Mouse (Mus musculus) megakaryocyte, adult 5-6 weeks (primary cell): ENCODE results near the gene Ksr2. TPM values are rescaled to one million over a fixed set of nuclear protein-coding genes. Genes with fewer than 3 reads are reported as not detected.
"Not testable (repeated sequence)": the region's sequence is repeated elsewhere in the genome, so short reads cannot be mapped to it uniquely, and the experiment has no call there.

Experiments used
- ATAC-seq: 2 replicates; pipeline ENCODE4 v1.8.0; 2016; ENCODE audit warnings: mild to moderate bottlenecking, inconsistent platforms; ENCODE audit not compliant: poor library complexity, severe bottlenecking
- total RNA-seq, 2 experiments: library from RNA; stranded (forward) in 1 of 2; stranded (reverse) in 1 of 2; fragments of 153-499, 151-499 nt in 1 of 2; fragments of 221-1000, 200-1000 nt in 1 of 2; gene quantifications; 2 replicates each; pipeline versions ENCODE4 v1.2.3 to v1.2.4; 2015 to 2017

Ksr2 gene
- total RNA-seq, 2 experiments from 2014 or later, result under 0.01 to 0.13 TPM

DNA sequence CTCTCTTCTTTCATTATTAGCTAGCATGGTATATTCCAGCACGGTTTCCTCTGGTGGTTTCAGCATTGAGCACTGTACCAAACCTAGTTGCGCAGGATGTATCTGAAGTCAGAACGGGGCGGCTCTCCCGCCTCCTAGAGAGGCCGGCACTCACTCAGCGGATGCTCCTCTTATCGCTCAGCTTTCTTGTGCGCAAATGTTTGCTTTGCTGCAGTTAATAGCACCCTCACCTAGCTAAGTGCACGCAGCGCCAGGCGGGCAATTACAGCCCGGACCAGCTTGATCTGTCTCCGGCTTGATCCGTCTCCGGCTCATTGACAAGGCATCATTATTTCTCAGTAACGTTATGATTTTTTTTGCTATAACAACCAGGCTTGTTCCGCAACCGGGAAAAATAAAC is 179.5 kb downstream of the Ksr2 start:
- no peak for ATAC-seq

DNA sequence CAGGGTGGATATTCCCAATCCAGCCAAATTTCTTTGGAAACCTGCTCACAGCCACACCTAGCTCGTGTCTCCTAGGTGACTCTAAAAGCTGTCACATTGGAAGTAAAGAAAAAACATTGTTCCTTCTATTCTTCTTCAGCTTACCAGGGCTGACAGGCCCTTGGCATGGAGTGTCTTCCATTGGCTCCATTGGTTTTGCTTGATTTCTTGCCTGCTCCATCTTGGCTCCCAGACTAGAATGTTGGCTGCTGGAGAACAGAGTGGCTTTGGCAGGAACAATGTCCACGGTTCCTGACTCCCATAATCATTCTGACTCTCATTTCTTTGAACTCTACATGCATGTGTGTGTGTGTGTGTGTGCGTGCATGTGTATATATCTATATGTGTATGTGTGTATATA is 183.0 kb downstream of the Ksr2 start:
- no peak for ATAC-seq

DNA sequence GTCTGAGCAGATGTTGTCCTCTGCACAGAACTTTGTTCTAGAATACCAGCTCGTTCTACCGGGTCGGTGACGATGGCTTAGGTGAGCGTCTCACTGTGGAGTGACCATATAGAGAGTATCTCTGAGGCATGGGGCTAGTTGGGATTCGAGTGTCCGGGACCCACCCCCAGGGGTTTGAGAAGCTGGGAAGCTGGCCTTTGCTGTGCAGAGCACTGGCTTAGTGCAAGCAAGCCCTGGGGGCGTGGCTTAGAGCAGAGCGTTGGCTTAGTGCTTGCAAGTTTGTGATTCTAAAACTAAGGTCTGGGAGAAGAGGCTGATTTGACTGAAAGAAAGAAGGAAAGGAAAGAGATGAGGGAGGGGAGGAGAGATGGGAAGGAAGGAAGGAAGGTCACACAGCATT is 188.2 kb downstream of the Ksr2 start:
- ATAC-seq, result no peak

DNA sequence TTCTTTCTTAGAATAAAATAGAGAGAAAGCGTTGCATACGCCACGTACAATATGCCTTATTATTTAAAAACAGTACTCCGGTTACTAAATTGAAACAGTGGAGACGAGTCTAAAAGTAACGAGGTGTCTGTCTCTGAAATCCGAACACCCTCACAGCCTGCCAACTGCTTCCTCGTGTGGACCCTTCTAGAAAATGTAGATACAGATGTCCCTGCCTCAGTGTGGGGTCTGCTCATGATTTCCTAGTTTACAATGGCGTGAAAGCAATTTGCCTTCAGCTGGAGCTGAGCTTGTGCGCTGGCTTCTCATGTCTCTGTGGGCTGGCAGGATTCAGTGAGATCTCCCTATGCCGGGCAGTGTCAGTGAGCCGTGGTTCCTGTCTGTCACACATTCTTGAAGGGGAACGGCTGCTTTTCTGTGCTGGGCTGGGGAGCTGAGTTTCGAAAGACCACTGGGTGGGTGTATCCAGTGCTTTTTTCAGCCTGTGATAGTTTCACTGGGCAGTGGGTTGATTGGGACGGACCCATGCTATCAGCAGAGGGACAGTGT is 194.0 kb downstream of the Ksr2 start:
- ATAC-seq, result no peak

DNA sequence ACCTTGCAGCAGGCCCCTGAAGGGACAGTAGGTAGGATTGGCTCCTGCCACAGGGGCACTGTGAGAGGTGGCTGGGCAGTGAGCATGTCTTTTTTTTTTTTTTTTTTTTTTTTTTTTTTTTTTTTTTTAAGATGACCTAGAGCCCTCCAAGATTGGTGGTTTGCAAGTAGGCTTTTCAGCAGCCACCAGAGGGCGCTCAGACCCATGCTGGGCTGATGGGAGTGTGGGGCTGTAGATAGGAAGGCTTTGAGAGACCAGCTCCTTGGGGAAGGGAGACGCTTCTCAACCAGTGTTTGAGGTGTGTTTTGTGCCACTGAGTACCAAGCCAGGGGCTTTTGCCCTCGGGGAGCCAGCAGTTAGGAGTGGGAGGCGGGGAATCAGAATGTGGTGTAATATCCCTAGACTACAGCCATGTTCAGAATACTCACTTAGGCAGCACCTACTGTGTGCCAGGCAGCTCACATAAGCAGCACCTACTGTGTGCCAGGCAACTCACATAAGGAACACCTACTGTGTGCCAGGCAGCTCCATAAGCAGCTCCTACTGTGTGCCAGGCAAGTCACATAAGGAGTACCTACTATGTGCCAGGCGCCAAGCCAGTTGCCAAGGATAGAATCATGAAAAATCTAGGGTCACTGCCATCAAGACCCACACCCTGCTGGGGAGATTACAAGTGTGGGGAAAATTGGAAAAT is 200.7 kb downstream of the Ksr2 start:
- ATAC-seq, result no peak

DNA sequence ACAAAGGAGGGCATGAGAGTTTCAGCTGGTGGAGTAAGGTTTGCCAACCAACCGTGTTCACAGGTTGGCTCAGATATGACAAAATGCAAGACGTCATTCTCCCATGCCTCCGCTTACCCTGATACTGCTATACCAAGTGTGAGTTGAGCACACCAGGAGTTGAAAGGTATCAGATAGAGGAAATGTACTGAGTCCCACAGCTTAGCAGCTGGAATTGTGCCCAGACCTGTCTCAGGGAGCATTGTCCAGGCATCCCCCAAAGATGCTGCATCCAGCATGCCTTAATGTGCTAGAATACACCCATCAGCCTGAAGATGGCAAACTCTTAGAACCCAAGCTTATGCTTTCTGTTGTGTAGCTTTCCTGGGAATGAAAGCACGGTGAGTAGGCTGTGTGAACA is 206.5 kb downstream of the Ksr2 start:
- ATAC-seq, result no peak

DNA sequence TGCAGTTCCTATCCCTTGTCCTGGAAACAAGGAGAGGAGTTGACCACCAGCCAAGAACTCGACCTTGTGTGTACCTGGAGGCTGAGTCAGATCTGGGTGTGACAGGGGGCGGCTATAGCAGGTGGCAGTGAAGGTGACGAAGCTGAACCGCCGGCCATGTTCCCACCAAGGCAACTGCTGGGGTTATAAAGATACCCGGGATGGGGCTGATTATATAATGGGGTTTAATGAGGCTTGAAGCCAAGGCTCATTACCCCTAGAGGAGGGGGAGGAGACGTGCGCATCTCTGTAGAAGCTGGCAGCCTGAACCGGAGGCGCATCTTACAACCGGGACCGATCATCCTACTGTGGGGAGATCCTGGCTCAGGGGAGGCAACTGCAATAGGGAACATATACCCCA is 208.4 kb downstream of the Ksr2 start:
- ATAC-seq, result no peak

DNA sequence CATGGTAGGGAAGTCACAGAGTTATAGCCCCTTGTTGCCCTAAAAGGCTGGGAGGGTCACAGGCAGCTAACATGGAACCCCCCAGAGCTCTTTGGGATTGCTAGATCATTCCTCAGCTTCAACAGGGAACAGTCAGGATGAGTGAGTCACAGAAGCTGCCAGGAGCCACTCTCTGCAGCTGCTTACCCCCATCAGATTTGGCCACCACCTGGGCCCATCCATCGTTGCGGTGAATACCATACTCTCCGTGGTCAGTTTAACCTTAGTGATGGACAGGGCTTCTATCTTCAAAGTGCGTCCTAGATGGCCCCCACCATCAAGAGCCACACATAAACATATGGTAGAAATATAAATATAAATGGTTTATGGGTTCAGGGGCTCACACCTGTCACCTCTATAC is 209.4 kb downstream of the Ksr2 start:
- not testable (repeated sequence) for ATAC-seq

DNA sequence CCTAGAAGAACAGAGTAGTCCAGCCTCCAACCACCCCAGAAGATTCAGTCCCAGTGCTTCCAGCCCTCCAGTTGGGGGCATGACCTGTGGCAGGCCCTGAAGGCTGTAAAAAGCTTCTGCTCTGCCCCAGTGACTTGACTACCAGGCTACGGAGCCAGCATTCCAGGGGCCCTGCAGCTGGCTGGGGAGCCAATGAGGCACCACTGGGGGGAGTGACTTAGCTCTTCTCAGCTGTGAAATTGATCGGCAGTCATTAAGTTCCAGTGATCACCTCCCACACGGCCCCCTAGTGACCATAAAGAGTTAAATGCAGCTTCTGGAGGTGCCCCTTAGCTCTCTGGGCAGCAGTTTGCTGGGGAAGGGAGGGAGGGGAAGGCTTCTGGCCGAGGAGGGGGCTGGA is 213.1 kb downstream of the Ksr2 start:
- no peak for ATAC-seq

DNA sequence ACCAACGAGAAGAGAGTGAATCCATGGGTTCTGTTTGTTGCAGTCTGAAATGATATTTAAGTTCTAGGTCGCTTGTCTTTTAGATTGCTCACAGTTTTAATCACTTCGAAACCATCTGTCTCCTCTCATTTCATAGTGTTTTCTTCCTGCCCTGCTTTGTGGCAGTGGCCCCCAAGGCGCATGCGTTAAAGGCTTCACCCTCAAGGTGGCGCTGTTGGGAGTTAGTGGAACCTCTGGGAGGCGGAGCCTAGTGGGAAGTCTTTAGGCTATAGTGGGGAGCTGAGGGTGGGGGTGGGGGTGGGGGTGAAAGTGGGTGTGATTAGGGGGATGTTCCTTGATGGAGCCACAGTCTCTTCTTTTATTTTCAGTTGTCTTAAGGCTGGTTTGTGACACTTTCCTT is 214.6 kb downstream of the Ksr2 start:
- ATAC-seq, result no peak

DNA sequence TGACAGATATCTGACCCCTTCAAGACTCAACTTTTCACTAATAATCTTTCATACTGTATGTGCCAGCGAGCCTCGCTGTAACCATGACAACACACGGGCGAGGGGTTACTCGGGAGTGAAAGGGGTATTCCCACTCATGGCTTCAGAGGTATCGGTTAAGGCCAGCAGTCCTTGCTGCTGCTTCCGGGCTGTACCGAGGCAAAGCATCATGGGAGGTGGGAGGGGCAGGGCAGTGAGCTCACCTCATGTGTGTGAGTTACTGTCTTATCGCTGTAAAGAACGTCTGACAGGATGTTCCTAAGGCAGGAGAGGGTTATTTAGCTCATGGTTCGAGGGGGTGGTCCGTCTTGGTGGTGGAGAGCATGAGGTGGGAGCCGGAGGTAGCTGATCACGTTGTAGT is 215.8 kb downstream of the Ksr2 start:
- no peak for ATAC-seq

DNA sequence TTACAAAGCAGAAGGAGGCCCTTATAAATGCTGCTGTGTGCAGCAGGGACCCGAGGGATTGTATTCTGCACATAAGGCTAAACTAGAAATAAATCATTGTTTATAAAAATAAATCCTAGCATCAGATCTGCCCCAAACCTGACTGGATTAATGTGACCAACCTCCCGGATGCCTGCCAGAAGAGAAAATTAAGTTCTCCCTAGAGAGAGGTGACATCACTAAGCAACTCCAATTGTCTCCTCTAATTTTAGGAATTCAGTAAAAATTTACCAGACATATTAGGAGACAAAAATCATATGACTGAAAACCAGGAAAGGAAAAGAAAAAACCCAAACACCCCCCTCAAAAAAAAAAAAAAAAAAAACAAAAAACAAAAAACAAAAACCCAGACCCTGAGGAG is 221.4 kb downstream of the Ksr2 start:
- ATAC-seq, result no peak

DNA sequence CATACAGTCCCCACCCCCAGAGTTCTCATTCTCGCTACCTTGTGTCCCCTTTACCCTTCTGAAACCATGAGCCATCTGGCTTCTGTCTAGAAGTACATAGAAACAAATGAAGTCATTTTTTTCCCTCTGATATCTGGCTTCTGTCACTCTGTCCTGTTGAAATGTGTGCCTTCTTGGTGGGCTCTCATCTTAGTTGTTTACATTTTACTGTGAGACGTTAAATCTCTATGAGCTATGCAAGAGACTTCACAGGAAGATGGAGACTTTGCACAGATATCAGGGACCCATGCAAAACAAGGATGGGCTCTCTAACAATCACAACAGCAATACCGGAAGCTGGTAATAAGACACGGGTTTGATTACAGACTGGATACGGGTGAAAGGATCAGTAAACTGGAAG is 222.0 kb downstream of the Ksr2 start:
- ATAC-seq, result no peak

DNA sequence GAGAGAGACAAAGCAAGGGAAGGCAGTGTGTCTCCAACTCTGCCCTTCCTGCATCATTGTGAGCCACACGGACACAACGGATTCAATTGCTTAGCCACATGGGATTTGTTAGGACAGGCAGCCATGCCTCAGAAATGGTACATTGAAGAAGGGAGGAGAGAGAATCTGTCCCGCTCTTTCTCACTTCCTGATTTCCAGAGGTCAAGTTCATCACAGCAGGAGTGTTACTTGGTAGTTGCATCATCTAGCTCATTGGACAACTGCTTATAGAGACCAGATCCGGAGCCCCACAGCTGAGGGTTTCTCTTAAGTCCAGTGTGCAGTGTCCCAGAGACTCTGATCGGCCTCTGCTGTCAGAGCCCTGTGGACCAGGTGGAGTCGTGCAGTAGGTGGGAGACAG is 227.8 kb downstream of the Ksr2 start:
- ATAC-seq, result no peak

DNA sequence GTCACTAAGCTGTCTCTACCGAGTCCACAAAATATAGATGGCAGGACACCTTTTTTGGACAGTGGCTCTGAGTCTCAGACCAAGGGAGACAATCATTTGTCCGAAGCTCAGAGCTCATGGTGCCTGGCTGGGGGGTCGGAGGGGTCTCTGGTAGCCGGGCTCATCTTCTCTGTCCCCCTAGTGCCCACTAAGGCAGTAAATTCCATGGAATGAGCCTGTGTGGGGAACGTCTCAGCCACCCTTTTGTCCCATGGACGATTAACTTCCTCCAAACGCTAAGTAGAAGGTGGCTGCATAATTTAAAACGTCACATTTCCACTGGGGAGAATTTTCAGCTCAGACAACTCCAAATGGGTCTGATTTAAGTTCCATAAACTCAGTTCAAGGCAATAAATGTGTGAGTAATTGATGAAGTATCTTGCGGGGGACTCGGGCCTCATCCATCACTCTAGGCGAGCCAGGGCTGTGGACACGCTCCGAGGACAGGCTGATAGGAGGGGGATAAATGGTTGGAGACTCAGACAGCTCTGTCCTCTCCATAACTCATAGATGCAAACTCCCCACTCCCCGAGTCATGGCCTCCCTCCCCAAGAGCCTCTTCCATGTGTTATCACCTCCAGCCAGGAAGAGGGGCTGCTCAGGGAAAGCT is 237.6 kb downstream of the Ksr2 start:
- ATAC-seq, result no peak

DNA sequence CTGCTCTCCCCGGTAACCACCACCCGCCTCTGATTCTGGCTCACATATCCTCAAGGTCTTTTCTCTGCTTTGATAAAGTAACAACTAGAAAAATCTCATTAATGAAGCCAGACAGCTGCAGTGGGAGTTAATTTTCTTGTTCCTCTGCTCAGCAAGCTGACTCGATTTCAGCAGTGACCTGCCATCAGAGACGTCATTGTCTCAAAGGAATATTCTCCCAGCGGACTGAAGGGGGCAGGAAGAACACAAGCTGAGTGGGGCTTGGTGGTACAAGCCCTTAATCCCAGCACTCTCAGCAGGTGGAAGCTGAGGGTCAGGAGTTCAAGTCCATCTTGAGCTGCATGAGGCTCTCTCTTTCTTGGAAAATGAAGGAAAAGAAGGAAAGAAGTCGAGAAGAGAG is 244.8 kb downstream of the Ksr2 start:
- no peak for ATAC-seq

DNA sequence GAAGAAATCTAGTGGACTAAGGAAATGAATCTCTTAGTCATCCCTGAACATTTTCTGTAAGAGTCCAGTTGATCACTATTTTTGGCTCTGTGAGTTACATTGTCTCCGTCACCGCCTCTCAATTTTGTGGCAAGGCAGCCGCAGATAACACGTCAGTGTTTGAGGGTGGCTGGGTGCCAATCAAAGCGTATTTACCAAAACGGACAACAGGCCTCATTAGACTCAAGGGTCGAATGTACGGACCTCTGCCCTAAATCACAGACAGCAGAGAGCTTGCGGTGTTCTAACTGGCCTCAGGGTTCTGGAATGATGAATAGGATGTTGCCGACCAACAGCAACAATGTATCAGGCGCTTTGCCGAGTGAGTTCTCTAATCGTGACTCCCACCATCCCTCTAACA is 245.8 kb downstream of the Ksr2 start:
- ATAC-seq, result no peak

DNA sequence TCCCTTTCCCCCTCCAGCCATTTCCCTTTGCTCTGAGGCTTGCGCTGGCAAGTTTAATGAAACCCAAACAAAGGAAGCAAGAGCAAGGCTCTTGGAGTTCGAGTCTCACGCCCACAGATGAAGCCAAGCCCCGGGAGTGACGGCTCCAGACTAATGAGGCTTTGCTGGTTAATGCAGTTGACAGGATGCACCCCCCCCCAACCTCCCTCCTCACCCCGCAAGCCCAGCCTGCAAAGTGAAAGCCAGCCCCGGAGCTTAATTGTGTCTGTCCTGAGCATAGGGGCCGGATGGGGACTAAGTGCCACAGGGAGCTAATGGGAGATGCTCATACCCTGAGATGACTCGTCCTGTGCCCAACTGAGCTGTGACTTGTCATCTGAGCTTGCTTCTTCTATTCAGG is 251.4 kb downstream of the Ksr2 start:
- no peak for ATAC-seq

DNA sequence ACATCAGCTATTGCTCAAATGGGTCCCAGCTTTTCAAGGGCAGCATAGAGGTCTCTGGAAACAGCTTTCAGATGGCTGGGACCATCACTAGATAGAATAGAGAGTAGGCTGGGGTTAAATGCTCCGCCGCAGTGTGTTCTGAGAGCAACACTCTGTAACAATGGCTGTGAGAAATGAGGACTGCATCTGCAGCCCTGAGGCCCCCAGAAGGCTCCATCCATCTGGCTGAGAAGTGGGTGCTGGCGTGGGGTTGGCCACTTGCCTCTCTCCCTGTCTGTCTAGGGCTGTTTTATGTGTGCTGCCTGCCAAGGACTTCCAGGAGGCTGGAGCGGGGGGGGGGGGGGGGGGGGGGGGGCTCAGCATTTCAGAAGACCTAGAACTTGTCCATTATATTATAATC is 253.5 kb downstream of the Ksr2 start:
- no peak for ATAC-seq

DNA sequence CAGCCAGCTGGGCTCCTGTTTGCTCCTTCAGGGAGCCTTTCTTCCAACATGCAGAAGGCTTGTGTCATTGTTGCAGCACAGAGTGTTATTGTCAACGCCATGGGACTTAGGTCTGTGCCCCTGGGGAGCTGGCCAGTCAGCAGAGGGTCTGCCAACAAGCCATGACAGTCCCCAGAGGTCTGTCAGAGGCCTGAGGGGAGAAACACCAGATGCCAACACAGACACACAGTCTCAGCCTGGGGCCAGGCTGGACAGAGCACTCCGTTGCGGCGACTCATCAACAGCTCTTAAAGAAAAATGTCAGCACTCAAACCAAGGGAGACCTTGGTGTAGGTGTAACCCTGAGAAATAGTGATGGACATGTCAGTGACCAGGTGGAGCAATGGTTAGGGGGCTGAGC is 255.5 kb downstream of the Ksr2 start:
- ATAC-seq, result no peak

DNA sequence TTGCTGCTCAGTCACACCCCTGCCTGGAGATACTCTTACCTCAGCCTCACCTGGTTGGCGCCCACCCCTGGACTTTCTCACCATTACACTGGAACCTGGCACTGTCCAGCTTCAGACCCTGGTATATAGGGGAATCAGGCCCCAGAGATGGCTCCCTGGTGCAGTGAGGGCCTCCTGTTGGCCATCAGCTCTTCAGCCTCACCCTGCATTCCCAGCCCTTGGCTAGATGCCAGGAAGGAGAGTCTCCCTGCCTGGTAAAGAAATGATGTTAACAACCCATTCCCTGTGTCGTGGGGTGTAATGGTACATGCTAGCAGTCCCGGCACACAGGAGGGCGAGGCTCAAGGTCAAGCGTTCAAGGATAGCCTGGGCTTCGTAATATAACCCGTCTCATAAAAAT is 256.0 kb downstream of the Ksr2 start:
- ATAC-seq, result no peak

DNA sequence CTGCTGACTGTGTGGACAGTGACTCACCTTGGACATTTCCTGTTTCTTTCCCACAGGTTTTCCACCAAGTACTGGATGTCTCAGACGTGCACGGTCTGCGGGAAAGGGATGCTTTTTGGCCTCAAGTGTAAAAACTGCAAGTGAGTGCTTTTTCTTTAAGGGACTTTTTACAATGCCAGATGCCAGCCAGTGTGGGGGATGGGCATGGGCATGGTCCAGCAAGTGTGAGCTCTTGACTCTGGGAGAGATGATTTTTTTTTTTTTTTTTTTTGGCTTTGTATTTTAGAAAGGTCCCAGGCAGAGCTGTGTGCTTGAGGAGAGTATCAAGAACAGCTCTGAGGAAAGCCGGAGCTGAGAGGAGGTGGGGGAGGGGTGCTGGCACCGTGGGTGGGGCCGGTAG is 257.6 kb downstream of the Ksr2 start:
- ATAC-seq, result no peak

DNA sequence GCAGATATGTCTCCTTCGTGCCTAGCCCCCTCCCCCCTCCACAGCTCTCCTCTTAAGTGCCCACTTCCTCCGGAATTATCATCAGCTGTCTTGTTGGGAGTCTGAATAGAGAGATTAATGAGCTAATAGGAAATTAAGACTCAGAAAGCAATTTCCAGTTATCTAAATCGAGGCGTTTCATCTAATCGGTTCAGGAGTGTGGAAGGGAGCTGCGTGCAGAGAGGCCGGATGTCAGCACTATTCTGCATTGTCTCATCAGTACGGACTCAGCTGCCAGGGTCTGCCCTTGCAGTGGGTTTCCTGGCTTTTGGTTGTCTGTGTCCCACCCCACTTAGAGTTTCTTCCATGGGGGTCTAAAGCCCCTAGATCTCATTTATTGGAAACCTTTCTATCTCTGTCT is 262.0 kb downstream of the Ksr2 start:
- no peak for ATAC-seq
